Mouse (Mus musculus): ENCODE results near the gene Rassf9.

The Rassf9 gene

GRCm38 (mm10) chr10:102511807-102512461, at the start of gene Rassf9:
Gene Rassf9 (plus strand): TSS chr10:102512222.
- peak; percentile 96 for DNase-seq

DNA sequence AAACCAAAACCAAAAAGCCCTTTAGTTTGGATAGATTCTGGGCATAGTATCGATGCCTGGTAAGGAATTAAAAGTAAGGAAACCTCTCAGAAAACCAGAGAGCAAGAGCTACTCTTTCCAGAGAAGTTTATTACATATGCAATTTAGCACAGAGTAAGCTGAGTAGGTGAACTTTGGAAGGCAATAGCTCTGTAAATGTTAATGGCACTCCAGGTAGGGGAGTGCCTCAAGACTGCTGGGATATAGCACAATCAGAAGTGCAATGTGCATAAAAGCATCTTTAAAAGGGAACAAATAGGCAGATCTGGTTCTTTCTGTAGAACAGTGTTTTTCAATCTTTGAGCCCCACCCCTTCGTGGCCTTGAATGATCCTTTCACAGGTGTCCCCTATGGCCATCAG, 42.6 kb upstream of the Rassf9 start:
- peak; percentile 7 for DNase-seq

- no peak for DNase-seq
Observed at GRCm38 (mm10) chr10:102490386-102490785, 21.6 kb upstream of the Rassf9 start, which contains the start of gene Nts. Gene Nts (minus strand): TSS chr10:102490486.

GRCm38 (mm10) chr10:102491792-102492191, 20.2 kb upstream of the Rassf9 start:
- no peak for DNase-seq

GRCm38 (mm10) chr10:102498754-102499153, 13.3 kb upstream of the Rassf9 start:
- DNase-seq, result peak; percentile 88

GRCm38 (mm10) chr10:102507386-102507785, 4.6 kb upstream of the Rassf9 start:
- DNase-seq, result peak; percentile 79

GRCm38 (mm10) chr10:102511461-102511806, 588 bp upstream of the Rassf9 start:
- DNase-seq, result no peak

- DNase-seq, result no peak
Observed at GRCm38 (mm10) chr10:102514159-102514558, 2.1 kb downstream of the Rassf9 start.

DNA sequence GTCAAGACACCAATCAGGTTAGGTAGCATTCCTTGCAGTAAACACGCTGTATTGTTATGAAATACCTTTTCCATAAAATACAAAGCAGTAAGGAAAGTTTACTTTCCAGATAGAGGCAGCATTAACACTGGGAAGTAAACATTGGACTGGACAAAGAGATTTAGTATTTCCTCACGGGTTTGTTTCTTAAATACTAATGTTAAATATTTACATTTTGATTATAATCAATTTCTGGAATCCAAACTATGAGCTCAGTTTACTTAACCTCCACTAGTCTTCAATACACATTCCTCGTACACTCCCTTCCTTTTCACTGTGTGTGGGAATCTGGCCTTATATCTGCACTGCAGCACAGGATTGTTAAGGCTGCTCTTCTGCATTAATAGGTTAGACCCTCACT, 15.9 kb downstream of the Rassf9 start:
- no peak for DNase-seq

GRCm38 (mm10) chr10:102553941-102554340, 41.9 kb downstream of the Rassf9 start:
- no peak for DNase-seq

DNA sequence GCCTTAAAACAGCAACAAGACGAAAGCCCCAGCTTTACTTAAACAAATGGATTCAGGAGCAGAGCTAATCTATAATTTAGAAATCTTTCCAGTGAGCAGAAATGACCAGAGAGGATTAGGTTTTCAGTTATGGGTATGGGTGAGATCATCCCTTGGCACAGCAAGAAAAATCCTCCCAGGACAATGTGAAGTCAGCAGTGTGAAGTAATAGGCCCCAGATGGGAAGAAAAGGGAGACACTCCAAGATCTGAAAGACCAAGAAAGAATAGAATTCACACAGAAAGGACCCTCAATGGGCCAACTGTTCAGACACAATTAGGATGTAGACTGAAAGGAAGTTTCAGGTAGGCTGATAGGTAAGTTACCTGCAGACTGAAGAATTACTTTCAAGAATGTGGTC, 50.5 kb downstream of the Rassf9 start:
- no peak for DNase-seq

- no peak for DNase-seq
Observed at GRCm38 (mm10) chr10:102577970-102578369, 65.9 kb downstream of the Rassf9 start.

GRCm38 (mm10) chr10:102594306-102594705, 82.3 kb downstream of the Rassf9 start:
- DNase-seq, result no peak

Measured in heart, adult 11 months (tissue).